Mouse (Mus musculus): ENCODE results near the gene Gm8906. TPM values are rescaled to one million over a fixed set of nuclear protein-coding genes. Genes with fewer than 3 reads are reported as not detected.
"Not testable (repeated sequence)": the region's sequence is repeated elsewhere in the genome, so short reads cannot be mapped to it uniquely, and the experiment has no call there.

The Gm8906 gene
- not detected for total RNA-seq (2021)
- long read RNA-seq, experiment 1: 0 reads
- long read RNA-seq, experiment 2: 0 reads

DNA sequence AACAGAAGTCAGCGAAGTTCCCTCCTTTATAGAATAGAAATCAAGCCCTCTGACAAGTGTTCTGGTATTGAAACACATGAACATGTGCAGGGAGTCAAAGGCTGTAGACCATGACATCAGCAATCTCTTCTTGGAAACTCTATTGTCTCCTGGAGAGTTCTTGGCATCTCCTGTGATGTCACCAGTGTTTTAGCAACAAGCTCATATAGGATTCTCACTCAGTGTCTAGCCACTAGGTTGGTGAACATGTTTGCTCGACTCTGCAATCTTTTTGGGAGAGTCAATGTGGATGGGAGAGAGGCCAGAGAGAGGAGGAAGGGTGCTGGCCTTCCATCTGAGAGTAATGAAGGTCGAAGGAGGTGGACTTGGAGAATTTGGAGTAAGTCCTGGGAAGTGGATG is at the start of gene Gm8906:
Gm8906 (plus strand) TSS at position 301 of the 400 bp plus-strand sequence.
- DNase-seq (ENCODE audit: low spot score in 2 of 2): not testable (repeated sequence)

Other genes with a start within 250 kb of the Gm8906 start
- gene Gm8890, start 246.7 kb upstream of the Gm8906 start, total RNA-seq (2021): not detected
- not detected for gene Speer1, start 161.2 kb upstream of the Gm8906 start, total RNA-seq (2021)
- not detected for gene Gm8897, start 86.3 kb upstream of the Gm8906 start, total RNA-seq (2021)
- gene Gm6460, start 92.2 kb downstream of the Gm8906 start, total RNA-seq (2021): not detected
- gene Gm8922, start 179.3 kb downstream of the Gm8906 start, total RNA-seq (2021): not detected

Measured in layer of hippocampus, postnatal 14 days (tissue).